Mouse (Mus musculus): ENCODE data around the gene Tfb2m. TPM values are rescaled to one million over a fixed set of nuclear protein-coding genes. Genes with fewer than 3 reads are reported as not detected.
A peak's percentile ranks its signal among the peaks of the same experiment; 100 is the strongest.

Gene Tfb2m
- total and polyA plus RNA-seq, 3 experiments = 19.3 to 20.9 TPM; not detected in 1

GRCm38 (mm10) chr1:179559446-179560194 lies 13.6 kb upstream of the Tfb2m start:
- TF ChIP-seq MXI1 (IDR thresholded peaks at IDR 0.05; ENCODE audit: low read depth, low read length) (no peak), GABPA (IDR thresholded peaks at IDR 0.05; ENCODE audit: low read depth, low read length) (no peak), POLR2AphosphoS5 (IDR thresholded peaks at IDR 0.05; ENCODE audit: borderline replicate concordance, low read depth, low read length) (no peak), ZNF384 (IDR thresholded peaks at IDR 0.05; ENCODE audit: low read depth, low read length) (peak; percentile 72), ZC3H11A (IDR thresholded peaks at IDR 0.05; ENCODE audit: low read depth, low read length) (no peak), USF1 (IDR thresholded peaks at IDR 0.05; ENCODE audit: low read depth, low read length) (no peak), ZMIZ1 (IDR thresholded peaks at IDR 0.05; ENCODE audit: low read depth, low read length) (no peak), MAZ (IDR thresholded peaks at IDR 0.05; ENCODE audit: low read depth, low read length) (no peak), CTCF (IDR thresholded peaks at IDR 0.05 in 2 of 3, conservative IDR thresholded peaks at IDR 0.05 in 1 of 3; ENCODE audit: control insufficient read depth in 1 of 3, insufficient read depth in 1 of 3, low read depth in 2 of 3, low read length in 3 of 3, poor library complexity in 1 of 3, severe bottlenecking in 1 of 3) (no peak), EP300 (IDR thresholded peaks at IDR 0.05; ENCODE audit: low read depth in 1 of 2, low read length in 2 of 2) (0 out of 4 replicates have a peak, but pooled peaks of 1 of the 2 experiments have one; percentile 21), NRF1 (IDR thresholded peaks at IDR 0.05; ENCODE audit: insufficient read depth, low read depth, low read length, poor library complexity, severe bottlenecking) (no peak), MYB (IDR thresholded peaks at IDR 0.05; ENCODE audit: low read depth, low read length) (no peak), MAX (IDR thresholded peaks at IDR 0.05; ENCODE audit: low read length) (no peak), SIN3A (IDR thresholded peaks at IDR 0.05; ENCODE audit: low read length) (no peak), GATA1 (IDR thresholded peaks at IDR 0.05; ENCODE audit: low read depth, low read length) (peak; percentile 49), RCOR1 (IDR thresholded peaks at IDR 0.05; ENCODE audit: low read depth, low read length) (no peak)
- Histone ChIP-seq H3K4me3 (ENCODE audit: control insufficient read depth in 1 of 2, insufficient read depth in 1 of 2, low read depth in 2 of 2, low read length in 2 of 2) (no peak overlapping the region), H3K27me3 (ENCODE audit: control insufficient read depth in 1 of 2, insufficient read depth in 2 of 2, low read length in 2 of 2) (no peaks in the 10 kb centered on the region), H3K4me1 (ENCODE audit: control insufficient read depth in 1 of 2, insufficient read depth in 2 of 2, low read length in 2 of 2) (peaks cover 0 to 5% of the 10 kb centered on the region in 2 experiments; a peak in 2 of 4 replicates), H3K36me3 (ENCODE audit: control insufficient read depth in 1 of 2, insufficient read depth in 2 of 2, low read length in 2 of 2) (peaks cover 0 to 7% of the 10 kb centered on the region in 2 experiments; a peak in 2 of 4 replicates), H3K79me2 (ENCODE audit: control insufficient read depth, insufficient read depth, low read length, poor library complexity) (no peaks in the 10 kb centered on the region), H3K27ac (ENCODE audit: control insufficient read depth, low read depth, low read length) (no peak overlapping the region), H3K9me3 (replicated peaks; ENCODE audit: insufficient read depth, low read length) (no peaks in the 10 kb centered on the region), H3K9ac (ENCODE audit: control insufficient read depth, low read depth, low read length, poor library complexity, severe bottlenecking) (no peak overlapping the region)
- DNase-seq (ENCODE audit: low read depth, low spot score) = peak; percentile 33

- H3K27me3 ChIP-seq (ENCODE audit: control insufficient read depth in 1 of 2, insufficient read depth in 2 of 2, low read length in 2 of 2) = no peaks in the 10 kb centered on the region
- no peak overlapping the region for H3K9ac ChIP-seq (ENCODE audit: control insufficient read depth, low read depth, low read length, poor library complexity, severe bottlenecking)
- no peaks in the 10 kb centered on the region for H3K9me3 ChIP-seq (replicated peaks; ENCODE audit: insufficient read depth, low read length)
- H3K36me3 ChIP-seq (ENCODE audit: control insufficient read depth in 1 of 2, insufficient read depth in 2 of 2, low read length in 2 of 2) = peaks cover 0 to 32% of the 10 kb centered on the region in 2 experiments; a peak in 2 of 4 replicates
- H3K79me2 ChIP-seq (ENCODE audit: control insufficient read depth, insufficient read depth, low read length, poor library complexity) = peaks cover 6% of the 10 kb centered on the region; the same call in 1 of the 2 replicates
- H3K4me3 ChIP-seq (ENCODE audit: control insufficient read depth in 1 of 2, insufficient read depth in 1 of 2, low read depth in 2 of 2, low read length in 2 of 2) = no peak overlapping the region
- peaks cover 16 to 25% of the 10 kb centered on the region in 2 experiments for H3K4me1 ChIP-seq (ENCODE audit: control insufficient read depth in 1 of 2, insufficient read depth in 2 of 2, low read length in 2 of 2)
- no peak for DNase-seq (ENCODE audit: low read depth, low spot score)
- TF ChIP-seq CTCF (IDR thresholded peaks at IDR 0.05 in 2 of 3, conservative IDR thresholded peaks at IDR 0.05 in 1 of 3; ENCODE audit: control insufficient read depth in 1 of 3, insufficient read depth in 1 of 3, low read depth in 2 of 3, low read length in 3 of 3, poor library complexity in 1 of 3, severe bottlenecking in 1 of 3) (no peak), MYB (IDR thresholded peaks at IDR 0.05; ENCODE audit: low read depth, low read length) (no peak), CHD1 (IDR thresholded peaks at IDR 0.05; ENCODE audit: low read depth, low read length) (no peak), USF1 (IDR thresholded peaks at IDR 0.05; ENCODE audit: low read depth, low read length) (no peak), E2F4 (IDR thresholded peaks at IDR 0.05; ENCODE audit: borderline replicate concordance, low read depth, low read length) (no peak), RAD21 (IDR thresholded peaks at IDR 0.05; ENCODE audit: low read depth, low read length) (no peak), POLR2AphosphoS2 (IDR thresholded peaks at IDR 0.05; ENCODE audit: low read length) (no peak), CHD2 (IDR thresholded peaks at IDR 0.05; ENCODE audit: low read length) (no peak), TBP (IDR thresholded peaks at IDR 0.05; ENCODE audit: low read depth, low read length) (no peak), RCOR1 (IDR thresholded peaks at IDR 0.05; ENCODE audit: low read depth, low read length) (no peak), ELF1 (IDR thresholded peaks at IDR 0.05; ENCODE audit: low read depth, low read length) (no peak), MAX (IDR thresholded peaks at IDR 0.05; ENCODE audit: low read length) (no peak), SMC3 (IDR thresholded peaks at IDR 0.05; ENCODE audit: low read depth, low read length) (no peak), ZKSCAN1 (IDR thresholded peaks at IDR 0.05; ENCODE audit: low read depth, low read length) (no peak), ETS1 (IDR thresholded peaks at IDR 0.05; ENCODE audit: low read depth, low read length) (no peak), GATA1 (IDR thresholded peaks at IDR 0.05; ENCODE audit: low read depth, low read length) (no peak), USF2 (IDR thresholded peaks at IDR 0.05; ENCODE audit: borderline replicate concordance in 1 of 2, insufficient read depth in 1 of 2, low read depth in 1 of 2, low read length in 2 of 2) (no peak), NELFE (IDR thresholded peaks at IDR 0.05; ENCODE audit: low read depth, low read length) (no peak), POLR2AphosphoS5 (IDR thresholded peaks at IDR 0.05; ENCODE audit: borderline replicate concordance, low read depth, low read length) (no peak), KAT2A (conservative IDR thresholded peaks at IDR 0.05; ENCODE audit: low read depth, low read length) (no peak)
- no peak overlapping the region for H3K27ac ChIP-seq (ENCODE audit: control insufficient read depth, low read depth, low read length)
These were observed 10.9 kb upstream of the Tfb2m start for GRCm38 (mm10) chr1:179556921-179557320.

Data from MEL (cell line).